Mouse (Mus musculus): Measurements from ENCODE around the gene Arf6. TPM values are rescaled to one million over a fixed set of nuclear protein-coding genes. Genes with fewer than 3 reads are reported as not detected.
"Not testable (repeated sequence)": the region's sequence is repeated elsewhere in the genome, so short reads cannot be mapped to it uniquely, and the experiment has no call there.

The Arf6 gene
- total RNA-seq, 2 experiments from 2014 or later, result 56.8 to 58.9 TPM

DNA sequence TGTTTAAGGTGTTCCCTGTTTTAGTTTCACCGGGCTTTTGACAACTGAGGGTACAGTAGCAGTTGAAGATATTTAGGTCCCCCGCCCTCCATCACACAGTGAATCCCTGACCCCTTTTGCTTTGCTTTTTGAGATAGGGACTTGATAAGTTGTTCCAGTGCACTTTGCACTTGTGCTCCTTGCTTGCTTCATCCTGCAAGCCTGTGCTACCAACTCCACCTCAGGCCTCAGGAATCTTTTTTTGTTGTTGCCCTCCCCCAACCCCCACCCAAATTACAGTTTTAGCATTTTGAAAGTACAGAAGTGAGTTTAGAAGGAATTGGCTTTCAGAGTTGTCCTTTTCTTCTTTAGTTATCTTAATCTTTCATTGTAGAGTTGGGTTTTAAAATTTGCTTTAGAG, 4.2 kb downstream of the Arf6 start:
- intact Hi-C loops (cut with DNase I), result no loop called here
- H3K4me3 ChIP-seq, result no peak overlapping the region
- H3K27ac ChIP-seq, result no peak overlapping the region
- DNase-seq (ENCODE audit: extremely low spot score in 1 of 2, low spot score in 2 of 2), result no peak
- no peak for TF ChIP-seq CTCF (IDR thresholded peaks at IDR 0.05)

DNA sequence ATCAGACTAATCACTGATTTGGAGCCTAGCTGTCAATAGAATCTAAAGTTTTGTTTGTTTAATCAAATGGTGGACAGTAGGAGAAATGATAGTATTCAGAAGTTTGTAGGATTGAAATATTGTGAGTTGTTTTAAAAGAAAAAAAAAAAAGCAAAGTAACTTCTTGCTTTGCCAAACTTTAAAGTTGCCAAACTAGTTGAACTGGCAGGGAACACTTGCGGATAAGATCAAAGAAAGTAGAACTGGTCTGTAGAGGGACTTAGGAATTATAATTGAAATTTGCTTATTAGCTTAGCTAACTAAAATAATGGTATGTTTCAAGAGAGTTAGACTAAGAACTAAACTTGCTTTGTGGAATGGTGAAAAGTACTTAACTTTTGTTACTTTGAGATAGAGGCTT, 5.2 kb downstream of the Arf6 start:
- intact Hi-C loops (cut with DNase I), result no loop called here
- TF ChIP-seq CTCF (IDR thresholded peaks at IDR 0.05), result no peak
- H3K4me3 ChIP-seq, result no peak overlapping the region
- no peak for DNase-seq (ENCODE audit: extremely low spot score in 1 of 2, low spot score in 2 of 2)
- H3K27ac ChIP-seq, result no peak overlapping the region

DNA sequence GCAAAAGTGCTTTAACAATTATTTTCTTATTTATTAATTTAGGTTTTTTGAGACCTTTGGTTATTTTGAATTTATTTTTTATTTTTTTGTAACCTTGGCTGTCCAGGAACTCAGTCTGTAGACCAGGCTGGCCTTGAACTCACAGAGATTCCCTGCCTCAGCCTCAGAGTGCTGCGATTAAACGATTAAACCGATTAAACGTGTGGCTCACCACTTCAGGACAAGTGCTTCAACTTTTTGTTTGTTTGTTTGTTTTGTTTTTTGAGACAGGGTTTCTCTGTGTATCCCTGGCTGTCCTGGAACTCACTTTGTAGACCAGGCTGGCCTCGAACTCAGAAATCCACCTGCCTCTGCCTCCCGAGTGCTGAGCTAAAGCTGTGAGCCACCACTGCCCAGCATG, 5.7 kb downstream of the Arf6 start:
- H3K27ac ChIP-seq; DNase-seq (ENCODE audit: extremely low spot score in 1 of 2, low spot score in 2 of 2); intact Hi-C loops (cut with DNase I); H3K4me3 ChIP-seq: not testable (repeated sequence)

DNA sequence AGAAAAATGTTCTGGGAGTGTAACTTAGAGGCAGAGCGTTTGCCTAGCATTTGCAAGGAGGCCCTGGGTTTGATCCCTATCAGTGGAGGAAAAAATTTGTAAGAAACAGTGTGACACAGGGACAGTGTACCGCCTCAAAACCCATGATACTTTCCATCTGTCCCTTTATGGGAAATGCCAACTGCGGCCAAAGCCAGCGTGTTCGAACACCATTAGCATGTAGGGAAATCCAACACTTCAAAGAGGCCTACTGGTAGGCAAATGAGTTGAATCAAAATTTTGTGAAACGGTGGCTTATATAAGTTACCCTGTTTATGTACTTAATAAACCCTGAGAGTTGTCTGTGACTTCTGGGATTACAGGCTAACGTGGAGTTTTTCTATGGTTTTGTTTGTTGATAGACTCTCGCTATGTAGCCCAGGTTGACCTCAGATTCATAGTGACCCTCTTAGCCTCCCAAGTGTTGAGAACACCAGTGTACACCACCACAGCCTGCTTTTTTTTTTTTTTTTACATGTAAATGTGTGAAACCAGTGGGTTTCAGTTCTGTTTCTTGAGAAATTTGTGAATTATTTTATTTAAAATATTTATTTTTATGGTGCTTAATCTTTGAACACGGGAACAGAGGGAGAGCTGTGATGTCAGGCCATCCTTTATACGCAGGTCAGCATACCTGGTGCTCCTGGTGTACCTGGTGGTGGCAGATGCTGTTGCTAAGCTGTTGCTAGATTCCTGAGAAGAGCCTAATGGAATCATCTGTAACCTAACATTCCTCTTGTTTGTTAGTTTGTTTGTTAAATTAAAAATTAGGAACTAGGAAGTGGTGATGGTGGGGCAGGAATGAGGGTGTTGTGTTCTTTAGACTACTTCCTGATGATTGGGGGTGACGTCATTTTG, 6.9 kb downstream of the Arf6 start:
- intact Hi-C loops (cut with DNase I), result no loop called here
- no peak for DNase-seq (ENCODE audit: extremely low spot score in 1 of 2, low spot score in 2 of 2)
- no peak overlapping the region for H3K4me3 ChIP-seq
- no peak overlapping the region for H3K27ac ChIP-seq
- TF ChIP-seq CTCF (IDR thresholded peaks at IDR 0.05), result no peak

DNA sequence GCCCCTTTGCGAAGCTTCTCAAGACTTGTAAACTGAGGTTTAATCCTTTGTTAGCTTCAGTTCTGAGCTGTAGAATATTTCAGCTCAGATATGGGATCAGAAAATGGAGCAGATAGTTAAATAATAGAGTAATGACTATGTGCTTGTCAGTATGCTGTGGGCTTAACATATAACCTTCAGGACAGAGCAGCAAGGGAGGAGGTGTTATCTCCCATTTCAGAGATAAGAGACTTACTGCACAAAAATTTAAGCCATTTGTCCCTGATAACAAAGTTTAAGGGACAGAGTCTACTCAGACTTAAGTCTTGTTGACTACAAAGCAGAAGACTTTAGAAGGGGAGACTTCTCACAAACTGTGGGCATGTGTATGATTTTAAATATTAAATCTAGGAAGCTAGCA, 10.9 kb downstream of the Arf6 start:
- intact Hi-C loops (cut with DNase I), result no loop called here
- no peak for TF ChIP-seq CTCF (IDR thresholded peaks at IDR 0.05)

DNA sequence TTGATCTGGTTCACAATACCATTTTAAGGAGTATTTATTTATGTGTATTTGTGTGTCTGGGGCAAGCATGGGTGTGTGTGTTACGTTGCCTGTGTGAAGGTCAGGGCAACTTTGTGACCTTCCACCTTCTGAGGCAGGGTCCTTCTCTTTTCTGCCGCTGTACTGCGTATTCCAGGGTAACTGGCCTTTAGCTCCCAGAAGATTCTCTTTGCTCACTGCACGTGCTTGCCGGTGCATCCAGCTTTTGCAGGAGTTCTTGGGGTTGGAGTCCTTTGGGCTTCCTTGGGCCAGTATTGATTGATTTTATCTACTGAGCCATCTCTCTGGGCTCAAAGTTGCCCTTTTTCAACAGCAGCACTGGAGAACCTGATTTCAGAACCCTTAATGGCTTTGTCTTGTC, 12.7 kb downstream of the Arf6 start:
- TF ChIP-seq CTCF (IDR thresholded peaks at IDR 0.05), result no peak
- no peak overlapping the region for H3K27ac ChIP-seq
- no peak overlapping the region for H3K4me3 ChIP-seq
- intact Hi-C loops (cut with DNase I), result no loop called here
- DNase-seq (ENCODE audit: extremely low spot score in 1 of 2, low spot score in 2 of 2), result no peak

More for the DNA sequence above, 10.9 kb downstream of the Arf6 start:
- no peak overlapping the region for H3K27ac ChIP-seq
- no peak overlapping the region for H3K4me3 ChIP-seq
- no peak for DNase-seq (ENCODE audit: extremely low spot score in 1 of 2, low spot score in 2 of 2)

DNA sequence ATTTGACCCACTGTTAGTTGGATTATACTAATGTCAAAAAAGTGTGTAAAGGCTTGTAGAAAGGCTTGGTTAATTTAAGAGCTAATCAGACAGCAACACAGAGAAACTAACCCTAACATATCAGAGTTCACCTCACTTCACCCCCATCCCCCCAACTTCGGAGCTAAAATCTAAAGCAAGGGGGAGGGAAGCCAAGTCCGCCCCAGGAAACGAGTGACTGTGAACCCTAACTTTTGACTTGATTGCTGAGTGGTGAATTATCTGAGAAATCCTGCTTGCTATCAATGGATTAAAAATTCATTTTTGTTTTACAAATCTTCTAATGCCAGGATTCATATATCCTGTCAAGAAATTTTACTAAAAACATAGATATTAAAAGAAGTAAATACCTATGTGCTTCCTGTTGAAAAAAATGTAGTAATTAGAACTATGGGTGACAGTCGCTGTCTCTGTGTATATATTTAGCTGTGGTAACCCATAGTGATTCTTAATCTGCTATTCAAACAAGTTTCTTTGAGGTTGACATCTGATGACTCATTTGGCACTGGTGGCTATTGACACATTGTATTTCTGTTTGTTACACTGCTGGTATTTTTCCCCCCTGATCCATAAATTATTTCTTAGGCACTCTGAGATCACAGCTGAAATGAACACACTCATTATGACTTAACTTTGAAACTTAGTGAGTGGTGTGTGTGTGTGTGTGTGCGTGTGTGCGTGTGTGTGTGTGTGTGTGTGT, 13.8 kb downstream of the Arf6 start:
- intact Hi-C loops (cut with DNase I), result no loop called here
- no peak for DNase-seq (ENCODE audit: extremely low spot score in 1 of 2, low spot score in 2 of 2)
- H3K27ac ChIP-seq, result no peak overlapping the region
- no peak overlapping the region for H3K4me3 ChIP-seq
- TF ChIP-seq CTCF (IDR thresholded peaks at IDR 0.05), result no peak

DNA sequence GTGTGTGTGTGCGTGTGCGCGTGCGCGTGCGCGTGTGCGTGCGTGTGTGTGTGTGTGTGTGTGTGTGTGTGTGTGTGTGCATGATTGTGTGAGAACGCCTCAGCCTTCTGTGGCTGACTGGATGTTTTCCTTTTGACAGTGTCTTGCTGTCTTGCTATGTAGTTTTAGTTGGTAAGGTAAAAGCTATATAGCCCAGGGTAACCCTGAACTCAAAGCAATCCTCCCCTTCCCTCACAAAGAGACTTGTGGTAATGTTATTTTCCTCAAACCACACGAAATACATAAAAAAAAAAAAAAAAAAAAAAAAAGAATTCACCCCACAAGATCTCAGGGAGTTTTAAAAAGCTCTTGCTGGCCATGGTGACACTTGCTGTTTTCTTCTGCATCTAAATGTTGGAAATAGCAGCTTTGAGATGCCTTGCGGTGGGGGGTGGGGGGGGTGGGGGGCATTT, 14.4 kb downstream of the Arf6 start:
- DNase-seq (ENCODE audit: extremely low spot score in 1 of 2, low spot score in 2 of 2); H3K4me3 ChIP-seq; intact Hi-C loops (cut with DNase I); H3K27ac ChIP-seq: not testable (repeated sequence)

DNA sequence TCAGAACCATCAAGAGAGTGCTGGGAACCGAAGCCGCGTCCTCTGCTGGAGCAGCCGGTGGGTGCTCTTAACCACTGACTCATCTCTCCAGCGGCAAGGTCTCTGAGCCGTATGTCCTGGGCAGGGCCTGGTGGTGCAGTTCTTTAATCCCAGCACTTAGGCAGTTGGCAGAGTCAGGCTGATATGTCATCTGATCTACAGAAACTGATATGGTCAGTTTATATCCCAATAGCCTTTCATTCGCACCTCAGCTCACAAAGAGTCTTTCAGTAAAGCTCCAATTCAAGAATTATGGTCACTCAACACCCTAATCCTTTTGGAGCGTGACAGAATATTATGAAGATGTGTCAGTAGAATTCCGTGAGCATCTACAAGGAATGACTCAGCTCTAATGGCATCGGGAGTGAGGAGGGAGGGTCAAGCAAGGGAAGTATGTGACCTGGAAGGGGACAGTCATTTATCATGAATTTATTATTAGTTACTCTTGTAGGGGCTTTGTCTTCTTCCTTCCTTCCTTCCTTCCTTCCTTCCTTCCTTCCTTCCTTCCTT, 16.4 kb downstream of the Arf6 start:
- intact Hi-C loops (cut with DNase I), result no loop called here
- no peak overlapping the region for H3K27ac ChIP-seq
- no peak overlapping the region for H3K4me3 ChIP-seq
- no peak for TF ChIP-seq CTCF (IDR thresholded peaks at IDR 0.05)
- DNase-seq (ENCODE audit: extremely low spot score in 1 of 2, low spot score in 2 of 2), result no peak

DNA sequence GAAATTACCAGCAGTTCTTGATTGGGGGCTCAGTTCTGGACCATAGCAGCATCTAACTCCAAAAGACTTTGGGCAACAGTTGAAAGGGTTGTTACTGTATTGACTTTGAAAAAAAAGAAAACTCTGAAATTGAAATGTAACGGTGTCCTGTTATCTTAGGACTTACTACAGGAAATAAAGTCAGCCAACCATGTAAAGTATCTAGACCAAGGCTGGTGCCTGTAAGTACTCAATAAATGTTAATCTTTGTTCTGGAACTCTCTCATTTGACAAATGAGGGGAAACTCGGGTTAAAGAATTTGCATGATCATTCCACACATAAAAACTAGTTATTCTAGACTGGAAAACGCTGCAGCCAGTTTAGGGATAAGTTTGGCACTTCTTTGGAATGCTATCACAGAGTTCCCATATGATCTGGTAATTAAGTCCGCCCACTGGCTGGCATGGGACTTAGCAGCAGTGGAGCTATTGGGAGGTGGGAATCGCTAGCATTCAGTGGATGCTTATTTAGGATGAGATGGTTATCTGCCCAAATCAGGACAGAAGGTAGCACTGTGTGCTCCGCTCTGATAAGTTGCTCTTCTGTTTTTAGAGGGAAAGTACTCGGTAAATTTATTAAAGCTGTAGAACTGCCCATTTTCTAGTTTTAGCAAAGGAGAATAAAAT, 17.5 kb downstream of the Arf6 start:
- Histone ChIP-seq H3K27ac (no peak overlapping the region), H3K4me3 (no peak overlapping the region)
- no peak for DNase-seq (ENCODE audit: extremely low spot score in 1 of 2, low spot score in 2 of 2)
- intact Hi-C loops (cut with DNase I), result no loop called here
- no peak for TF ChIP-seq CTCF (IDR thresholded peaks at IDR 0.05)

DNA sequence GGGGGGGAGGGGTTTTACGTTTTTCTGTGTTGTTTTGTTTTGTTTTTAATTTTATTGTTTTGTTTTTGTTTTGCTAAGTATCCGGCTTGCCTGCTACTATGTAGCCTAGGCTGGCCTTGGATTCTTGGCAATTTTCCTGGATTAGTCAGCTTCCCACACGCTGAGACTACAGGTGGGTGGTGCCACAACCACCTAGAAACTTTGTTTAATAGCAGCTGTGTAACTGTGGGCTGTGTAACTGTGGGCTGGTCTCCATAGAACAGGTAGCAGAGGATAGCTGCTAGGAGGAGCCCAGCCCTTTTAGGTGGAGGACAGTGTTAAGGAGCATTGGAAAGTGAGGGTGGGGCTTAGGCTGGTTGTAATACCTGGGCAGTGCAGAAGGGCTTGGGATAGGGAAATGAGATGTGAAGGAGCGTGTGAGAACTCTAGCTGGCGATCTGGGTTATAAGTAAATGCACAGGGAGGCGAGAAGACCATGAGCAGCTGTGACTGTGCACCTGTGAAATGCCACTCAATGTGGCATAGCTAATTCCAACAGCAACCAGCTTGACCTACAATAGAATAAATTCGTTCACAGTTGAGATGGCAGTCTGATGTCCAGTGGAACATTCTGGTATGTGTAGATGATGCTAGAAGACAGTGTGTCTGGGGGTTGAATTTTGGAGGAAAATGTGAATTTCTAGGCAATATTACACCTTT, 18.2 kb downstream of the Arf6 start:
- TF ChIP-seq CTCF (IDR thresholded peaks at IDR 0.05), result no peak
- intact Hi-C loops (cut with DNase I), result loop anchor here (1.0 kb wide), 1 partner anchor 26 kb away; no protein-coding TSS in a partner anchor
- Histone ChIP-seq H3K4me3 (no peak overlapping the region), H3K27ac (no peak overlapping the region)
- no peak for DNase-seq (ENCODE audit: extremely low spot score in 1 of 2, low spot score in 2 of 2)

Measured in left cerebral cortex, adult 2 months (tissue).